Mouse (Mus musculus): ENCODE measurements around the gene Thnsl2.

DNA sequence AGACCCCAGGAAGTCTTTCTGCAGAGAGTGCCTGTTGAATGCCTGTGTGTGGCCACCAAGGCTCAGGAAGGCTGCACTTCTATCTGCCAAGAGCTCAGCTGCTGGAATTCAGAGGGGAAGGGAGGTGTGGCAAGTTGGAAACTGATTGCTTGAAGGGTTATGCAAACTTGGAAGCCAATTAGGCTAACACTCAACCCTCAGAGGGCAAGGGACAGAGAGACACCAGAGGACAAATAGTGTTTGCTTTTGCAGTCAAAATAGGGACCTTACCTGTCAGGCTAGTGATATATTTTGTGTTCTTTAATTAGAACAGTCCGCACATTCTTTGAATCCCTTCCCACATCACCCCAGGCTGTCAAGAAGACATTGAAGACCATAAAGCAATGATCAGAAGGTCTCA is 45.3 kb upstream of the Thnsl2 start:
- TF ChIP-seq TAL1 (IDR thresholded peaks at IDR 0.05; ENCODE audit: low read length), result no peak
- no peak for TF ChIP-seq POLR2AphosphoS5 (IDR thresholded peaks at IDR 0.05; ENCODE audit: borderline replicate concordance, low read depth, low read length)
- TF ChIP-seq POLR2AphosphoS2 (IDR thresholded peaks at IDR 0.05; ENCODE audit: low read length), result no peak
- no peak for TF ChIP-seq MYC (IDR thresholded peaks at IDR 0.05; ENCODE audit: low read depth, low read length)
- no peak for TF ChIP-seq NELFE (IDR thresholded peaks at IDR 0.05; ENCODE audit: low read depth, low read length)
- no peak for TF ChIP-seq POLR2A (IDR thresholded peaks at IDR 0.05; ENCODE audit: control insufficient read depth in 1 of 2, insufficient read depth in 1 of 2, low read depth in 1 of 2, low read length in 2 of 2, poor library complexity in 1 of 2)
- TF ChIP-seq EP300 (IDR thresholded peaks at IDR 0.05; ENCODE audit: low read depth in 1 of 2, low read length in 2 of 2), result no peak
- TF ChIP-seq ZC3H11A (IDR thresholded peaks at IDR 0.05; ENCODE audit: low read depth, low read length), result no peak
- TF ChIP-seq CTCF (IDR thresholded peaks at IDR 0.05 in 2 of 3, conservative IDR thresholded peaks at IDR 0.05 in 1 of 3; ENCODE audit: control insufficient read depth in 1 of 3, insufficient read depth in 1 of 3, low read depth in 2 of 3, low read length in 3 of 3, poor library complexity in 1 of 3, severe bottlenecking in 1 of 3), result no peak
- no peak for TF ChIP-seq NRF1 (IDR thresholded peaks at IDR 0.05; ENCODE audit: insufficient read depth, low read depth, low read length, poor library complexity, severe bottlenecking)
- TF ChIP-seq GATA1 (IDR thresholded peaks at IDR 0.05; ENCODE audit: low read depth, low read length), result no peak

Data from MEL (cell line).